Mouse (Mus musculus) heart, postnatal 4 days (tissue): ENCODE measurements around the gene Kcnb1. TPM values are rescaled to one million over a fixed set of nuclear protein-coding genes. Genes with fewer than 3 reads are reported as not detected.
A peak's percentile ranks its signal among the peaks of the same experiment; 100 is the strongest.

Source experiments
- DNase-seq: peaks from one replicate; pipeline ENCODE4 v3.0.0; 2021
- total RNA-seq, 2 experiments: library from RNA; stranded (reverse); gene quantifications; 2 replicates each; pipeline ENCODE4 v1.2.3; 2021

Kcnb1 gene
- total RNA-seq, 2 experiments from 2014 or later, result 22.5 to 26.9 TPM

DNA sequence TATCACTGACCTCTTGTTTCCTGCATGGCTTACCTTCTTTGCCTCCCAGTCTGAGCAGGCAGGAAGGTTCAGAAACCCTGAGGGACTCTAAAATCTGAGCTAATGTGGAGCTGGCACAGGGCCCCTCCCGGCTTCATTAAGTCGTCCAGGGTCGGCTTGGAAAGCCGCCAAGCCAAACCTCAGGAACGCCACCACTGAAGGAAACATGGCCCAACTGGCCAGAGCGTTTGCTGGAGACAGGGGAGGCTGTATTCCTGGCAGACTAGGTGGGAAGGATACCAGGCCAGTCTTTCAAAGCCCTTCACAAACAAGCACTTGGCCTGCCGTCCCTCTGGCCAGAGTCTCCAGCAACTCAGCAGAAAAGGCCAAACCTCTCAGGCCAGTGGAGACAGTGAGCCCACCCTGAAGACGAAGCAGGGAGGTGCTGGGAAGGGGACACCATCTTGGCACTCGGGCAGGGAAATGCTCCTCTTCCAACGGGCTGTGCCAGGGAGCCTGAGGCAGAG is 27.4 kb downstream of the Kcnb1 start:
- peak; percentile 74 for DNase-seq

DNA sequence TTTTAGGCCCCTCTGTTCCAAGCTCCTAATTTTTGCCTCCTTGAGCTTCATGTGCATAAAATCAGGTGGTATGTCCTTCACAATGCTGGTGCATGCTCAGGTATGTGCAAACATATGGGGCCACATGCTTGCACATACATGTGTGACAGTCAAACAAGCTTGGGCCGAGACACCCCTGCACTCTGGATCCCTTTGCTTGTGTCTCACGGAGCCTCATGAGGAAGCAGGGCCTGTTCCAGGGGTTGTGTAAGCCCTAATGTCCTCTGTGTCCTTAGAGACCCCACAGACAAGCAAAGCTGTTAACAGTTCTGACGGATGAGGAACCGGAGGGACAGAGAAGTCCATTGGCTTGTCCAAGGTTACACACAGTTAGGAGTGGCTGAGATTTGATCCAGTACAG is 30.2 kb downstream of the Kcnb1 start:
- no peak for DNase-seq

DNA sequence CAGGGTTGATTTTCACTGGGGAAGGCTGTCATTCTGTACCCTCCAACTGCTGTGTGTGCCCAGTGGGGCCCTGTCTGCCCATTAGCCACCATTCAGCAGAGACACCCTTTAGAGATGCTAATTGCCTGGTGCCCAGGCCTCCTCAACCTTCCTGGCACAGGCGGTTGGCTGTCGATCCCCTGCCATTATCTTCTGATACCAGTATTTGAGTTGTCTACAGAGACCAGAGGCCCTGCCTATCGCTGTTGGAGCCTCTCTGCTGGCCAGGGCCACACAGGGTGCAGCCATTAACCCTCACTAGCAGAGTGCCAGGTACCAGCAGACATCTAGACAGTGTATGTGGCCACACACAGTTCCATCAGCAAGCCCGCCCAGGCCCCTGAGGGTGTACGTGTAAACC is 31.2 kb downstream of the Kcnb1 start:
- DNase-seq, result no peak

DNA sequence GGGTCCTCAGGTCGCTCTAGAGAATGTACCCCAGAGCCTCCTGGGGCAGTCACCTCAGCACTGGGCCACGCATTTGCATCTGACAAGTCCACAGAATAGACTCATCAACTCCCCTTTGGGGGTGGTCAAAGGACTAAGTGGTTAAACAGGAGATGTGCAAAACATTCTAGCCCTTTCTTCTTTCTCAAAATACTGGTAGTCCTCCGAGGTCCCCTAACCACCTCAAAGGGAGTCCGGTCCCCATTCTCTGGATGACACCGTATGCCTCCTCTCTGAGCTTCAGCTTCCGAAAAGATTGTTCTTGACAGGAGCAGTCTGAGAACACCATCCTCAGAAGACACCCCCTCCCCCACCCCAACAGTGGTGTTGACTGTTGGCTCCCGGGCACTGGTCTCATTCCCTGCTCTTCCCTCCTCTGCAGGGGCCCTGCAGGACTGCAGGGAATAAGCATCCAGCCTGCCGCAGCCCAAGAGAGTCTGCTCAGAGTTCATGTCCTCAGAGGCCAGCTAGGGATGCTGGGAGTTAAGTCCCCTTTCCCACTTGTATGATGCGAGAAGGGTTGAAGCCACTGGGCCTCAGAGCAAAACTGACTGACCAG is 33.7 kb downstream of the Kcnb1 start:
- no peak for DNase-seq

DNA sequence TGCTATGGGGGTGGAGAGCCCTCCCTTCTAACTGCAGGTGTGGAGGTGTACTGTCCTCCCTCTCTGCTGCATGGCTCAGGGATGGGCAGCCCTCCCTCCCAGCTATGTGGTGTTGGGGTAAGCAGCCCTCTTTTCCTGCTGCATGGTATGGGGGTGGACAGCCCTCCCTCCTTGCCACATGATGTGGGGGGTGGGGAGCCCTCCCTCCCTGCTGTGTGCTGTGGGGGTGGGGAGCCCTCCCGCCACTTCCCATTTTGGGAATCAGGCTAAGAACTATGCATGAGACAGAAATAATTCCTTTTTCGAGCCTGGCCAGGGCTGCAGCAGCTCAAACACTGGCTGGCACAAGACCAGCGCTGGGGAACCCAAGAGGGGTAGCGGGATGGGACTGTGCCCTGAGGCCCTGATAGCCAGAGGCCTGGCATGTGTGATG is 34.4 kb downstream of the Kcnb1 start:
- peak; percentile 71 for DNase-seq

DNA sequence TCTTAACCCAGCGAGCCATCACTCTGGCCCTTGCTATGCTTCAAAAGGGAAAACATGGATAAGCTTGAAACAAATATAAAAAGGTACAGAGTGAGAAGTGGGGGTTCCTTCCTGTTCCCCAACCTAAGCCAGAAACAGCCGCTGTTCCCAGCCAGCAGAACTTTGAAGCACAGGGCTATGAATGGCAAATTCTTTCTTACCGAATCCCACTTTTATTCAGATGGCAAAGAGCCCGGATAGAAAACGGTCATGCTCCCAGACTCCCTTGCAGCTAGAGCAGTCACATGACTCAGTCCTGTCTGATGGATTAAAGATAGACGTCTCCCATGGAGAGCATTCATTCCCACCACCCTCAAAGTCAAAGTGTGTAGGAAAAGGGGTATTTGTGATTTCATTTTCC is 39.1 kb downstream of the Kcnb1 start:
- no peak for DNase-seq

DNA sequence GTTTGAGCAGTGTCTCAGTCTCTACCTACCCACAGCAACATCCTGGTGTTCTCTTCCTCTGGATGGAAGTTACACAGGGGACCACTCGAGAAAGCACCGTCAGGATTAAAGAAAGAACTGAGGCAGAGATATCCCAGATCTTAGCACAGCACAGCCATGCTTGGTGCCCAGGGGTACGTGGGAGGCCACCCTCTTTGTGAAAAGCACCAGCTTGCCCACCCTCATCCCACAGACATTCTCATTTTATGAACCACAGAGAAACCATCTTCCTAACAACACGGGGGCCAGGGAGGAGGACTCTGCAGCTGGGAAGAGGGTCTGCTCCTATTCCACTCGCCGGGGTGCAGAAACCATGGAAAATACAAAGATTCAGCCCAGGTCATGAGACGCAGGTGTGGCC is 39.8 kb downstream of the Kcnb1 start:
- no peak for DNase-seq

DNA sequence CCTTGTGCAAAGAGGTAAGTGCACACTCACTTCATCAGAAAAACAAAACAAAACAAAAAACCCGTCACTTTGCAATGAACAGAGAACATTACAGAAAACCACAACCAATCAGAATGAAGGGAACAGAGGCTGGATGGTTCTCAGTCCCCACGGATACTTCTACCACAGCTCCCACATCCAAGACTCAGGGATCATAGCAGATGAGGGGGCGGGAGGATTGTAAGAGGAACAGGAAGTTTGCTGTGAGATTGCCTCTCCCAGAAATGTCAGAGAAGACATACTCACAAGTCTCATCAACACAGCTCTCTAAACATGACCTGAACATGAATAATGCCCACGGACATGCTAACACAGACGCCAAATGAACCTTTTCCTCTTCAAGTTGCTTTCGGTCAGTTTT is 40.9 kb downstream of the Kcnb1 start:
- no peak for DNase-seq

DNA sequence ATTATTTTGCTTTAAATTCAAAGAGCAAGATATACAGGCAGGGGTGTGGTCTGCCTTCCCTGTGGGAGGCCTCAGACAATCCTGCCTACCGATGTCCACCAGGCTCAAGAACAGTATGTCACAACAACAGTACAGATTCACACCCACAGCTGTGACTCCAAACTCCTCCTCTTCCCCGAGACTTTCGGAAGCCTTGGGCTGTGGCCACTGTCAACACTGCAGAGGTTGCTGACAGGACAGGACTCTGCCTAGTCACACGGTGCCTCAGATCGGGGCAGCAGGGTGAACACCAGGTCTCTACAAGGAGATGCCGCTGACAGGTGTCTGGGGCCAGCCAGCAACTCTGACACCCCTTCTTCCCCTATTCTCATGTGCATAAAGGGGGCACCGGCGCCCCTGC is 42.2 kb downstream of the Kcnb1 start:
- peak; percentile 39 for DNase-seq

DNA sequence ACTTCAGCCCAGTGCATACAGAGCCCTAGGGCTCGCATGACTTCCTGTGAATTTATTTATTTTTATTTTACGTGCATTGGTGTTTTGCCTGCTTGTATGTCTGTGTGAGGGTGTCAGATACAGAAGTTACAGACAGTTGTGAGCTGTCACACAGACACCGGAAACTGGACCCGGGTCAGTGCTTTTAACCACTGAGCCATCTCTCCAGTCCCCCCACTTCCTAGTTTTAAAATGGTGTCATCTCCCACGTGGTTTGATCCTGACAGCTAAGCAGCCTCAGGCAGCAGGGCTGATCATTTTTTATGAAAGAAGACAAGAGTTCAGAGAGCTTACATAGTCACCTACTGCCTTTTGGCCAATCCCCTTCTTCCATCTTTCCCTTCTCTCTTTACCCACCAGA is 44.1 kb downstream of the Kcnb1 start:
- no peak for DNase-seq

DNA sequence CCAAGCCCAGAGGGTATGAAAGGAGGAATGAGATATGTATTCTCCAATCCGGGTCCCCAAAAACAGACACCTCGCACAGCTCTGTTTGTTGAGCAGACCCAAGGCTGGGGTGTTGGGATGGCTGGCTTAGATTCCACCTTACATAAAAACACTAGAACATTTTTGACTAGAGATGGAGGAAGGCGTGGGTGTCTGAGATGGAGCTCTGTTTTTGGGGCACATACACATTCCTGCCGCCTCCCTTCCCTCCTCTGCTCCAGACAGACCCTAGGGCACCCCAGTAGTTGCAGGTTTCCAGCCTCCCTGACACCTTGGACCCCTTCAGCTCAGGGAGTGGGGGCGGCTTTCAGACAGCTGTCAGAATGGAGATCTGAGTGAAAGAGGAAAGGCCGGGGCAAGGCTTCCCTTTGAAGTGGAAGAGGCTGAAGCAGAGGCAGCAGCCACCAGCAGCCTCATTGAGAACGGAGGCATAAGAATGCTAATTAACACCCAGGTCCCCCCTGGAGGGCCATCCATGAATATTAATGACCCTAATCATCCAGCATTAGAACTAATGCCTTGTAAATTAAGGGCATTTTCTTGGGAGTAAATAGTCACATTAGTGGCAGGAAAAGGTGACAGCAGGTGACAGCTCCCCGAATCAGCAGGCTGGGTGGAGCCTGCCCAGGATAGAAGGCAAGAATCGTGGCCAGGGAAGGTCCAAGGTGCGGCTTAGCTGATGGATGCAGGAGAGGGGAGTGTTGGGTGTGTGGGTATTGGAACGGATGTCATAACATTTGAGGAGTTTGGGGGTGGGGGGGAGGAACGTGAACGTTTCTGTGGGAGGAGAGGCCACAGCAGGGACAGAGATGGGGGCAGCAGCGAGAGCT is 45.3 kb downstream of the Kcnb1 start:
- no peak for DNase-seq

DNA sequence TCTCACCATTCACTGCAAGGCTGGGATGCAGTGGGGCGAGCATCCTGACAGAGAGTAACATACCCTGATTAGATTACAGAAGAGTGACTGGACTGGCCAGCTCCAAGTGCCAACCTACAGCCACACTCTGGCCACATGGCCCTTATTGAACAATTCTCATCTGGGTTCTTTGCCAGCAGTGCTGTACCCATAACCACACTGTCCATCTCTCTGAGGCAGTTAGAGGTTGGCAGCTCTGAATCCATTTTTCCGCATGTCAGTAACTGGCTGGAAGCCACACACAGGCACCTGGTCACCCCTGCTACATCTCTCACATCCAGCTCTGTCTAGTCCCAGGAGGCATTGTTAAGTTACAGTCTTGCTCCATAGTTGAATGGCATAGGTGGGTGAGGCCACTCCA is 46.0 kb downstream of the Kcnb1 start:
- DNase-seq, result no peak

DNA sequence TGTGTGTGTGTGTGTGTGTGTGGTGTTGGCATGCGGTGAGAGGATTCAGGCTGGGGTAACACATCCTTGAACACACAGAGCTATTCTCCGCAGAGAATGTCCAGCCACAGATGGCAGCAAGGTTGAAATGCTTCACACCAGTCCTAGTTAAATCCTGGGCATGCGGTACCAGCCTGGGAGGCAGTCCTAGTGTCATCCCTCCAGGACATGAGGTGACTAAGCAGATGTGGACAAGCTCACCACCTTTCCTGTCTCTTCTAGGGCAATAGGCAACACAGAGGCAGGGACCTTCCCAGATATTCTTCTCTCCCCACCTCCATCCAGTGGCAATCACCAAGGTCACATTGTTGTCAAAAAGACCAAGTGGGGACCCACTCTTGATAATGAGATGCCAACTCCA is 47.7 kb downstream of the Kcnb1 start:
- no peak for DNase-seq

DNA sequence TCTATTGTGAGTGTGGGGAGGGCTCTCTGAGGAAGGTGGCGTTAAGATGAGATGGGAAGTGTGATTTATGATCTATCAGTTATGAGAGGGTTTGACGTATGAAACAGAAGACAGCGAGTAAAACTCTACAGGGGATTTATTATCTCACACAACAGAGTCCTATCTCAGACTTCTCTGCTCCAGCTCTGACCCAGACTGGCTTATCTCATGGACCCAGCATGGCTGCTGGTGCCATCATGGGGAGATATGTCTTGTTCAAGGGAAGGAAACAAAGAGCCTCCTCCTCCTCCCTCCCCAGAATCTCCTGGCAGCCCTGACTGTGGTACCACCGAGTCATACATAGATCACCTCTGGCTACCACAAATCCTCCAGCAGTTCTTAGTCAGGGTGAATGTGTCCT is 48.1 kb downstream of the Kcnb1 start:
- DNase-seq, result no peak

DNA sequence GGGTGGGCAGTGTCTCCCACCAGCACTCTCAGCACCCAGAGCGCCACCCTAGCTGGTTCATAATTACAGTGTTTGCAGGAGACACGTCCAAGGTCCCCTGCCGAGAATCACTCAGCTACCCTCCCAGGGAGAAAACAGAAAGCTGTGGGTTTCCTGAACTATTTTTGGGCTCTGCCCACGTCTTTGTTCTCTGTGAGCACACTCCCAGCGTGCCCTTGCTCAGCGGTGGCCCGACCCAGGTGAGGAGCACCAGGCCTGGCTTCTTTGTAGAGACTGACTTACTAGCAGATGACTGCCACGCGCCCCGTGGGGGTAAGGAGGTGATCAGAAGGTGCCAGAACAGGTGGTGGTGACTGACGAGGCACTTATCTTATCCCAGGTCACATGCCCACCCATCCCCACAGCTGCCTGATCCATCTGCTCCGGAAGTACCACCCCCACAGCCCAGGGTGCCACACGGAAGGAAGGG is 50.1 kb downstream of the Kcnb1 start:
- DNase-seq, result no peak

DNA sequence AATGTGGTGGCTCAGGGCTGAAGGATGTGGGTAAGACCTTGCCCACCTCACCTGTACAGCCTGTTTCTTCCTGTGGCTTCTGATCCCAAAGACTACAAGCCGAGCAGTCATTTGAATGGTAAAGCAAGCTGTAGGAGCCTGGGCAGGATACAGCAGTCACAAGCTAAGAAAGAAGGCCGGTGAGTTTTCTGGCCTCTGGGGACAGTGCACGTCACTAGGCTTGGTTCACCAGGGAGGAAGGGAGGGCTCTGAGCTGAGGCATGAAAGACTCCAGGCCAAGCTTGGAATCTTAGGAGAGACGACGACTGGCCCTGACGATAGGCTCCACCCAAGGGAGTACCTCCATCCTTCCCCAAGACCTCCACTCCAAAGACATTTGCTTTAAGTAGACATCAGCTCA is 51.3 kb downstream of the Kcnb1 start:
- no peak for DNase-seq

DNA sequence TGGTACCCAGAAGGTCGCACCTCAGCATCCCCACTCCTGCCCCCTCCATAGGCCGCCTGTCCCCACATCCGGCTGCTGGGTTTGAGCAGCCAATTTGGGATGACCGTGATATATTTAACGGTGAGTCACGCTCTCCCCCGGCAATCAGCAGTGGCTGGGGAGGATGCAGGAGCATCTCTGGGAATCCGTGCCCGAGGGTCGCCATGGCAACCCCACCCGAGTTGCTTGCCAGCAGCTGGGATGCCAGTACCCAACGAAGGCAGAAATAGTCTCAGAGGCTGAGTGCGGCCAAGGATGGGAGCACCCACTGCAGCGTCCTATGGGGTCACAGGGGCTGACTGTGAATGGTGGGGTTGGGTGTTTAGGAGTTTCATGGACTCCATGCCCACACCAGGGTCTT is 53.0 kb downstream of the Kcnb1 start:
- no peak for DNase-seq

DNA sequence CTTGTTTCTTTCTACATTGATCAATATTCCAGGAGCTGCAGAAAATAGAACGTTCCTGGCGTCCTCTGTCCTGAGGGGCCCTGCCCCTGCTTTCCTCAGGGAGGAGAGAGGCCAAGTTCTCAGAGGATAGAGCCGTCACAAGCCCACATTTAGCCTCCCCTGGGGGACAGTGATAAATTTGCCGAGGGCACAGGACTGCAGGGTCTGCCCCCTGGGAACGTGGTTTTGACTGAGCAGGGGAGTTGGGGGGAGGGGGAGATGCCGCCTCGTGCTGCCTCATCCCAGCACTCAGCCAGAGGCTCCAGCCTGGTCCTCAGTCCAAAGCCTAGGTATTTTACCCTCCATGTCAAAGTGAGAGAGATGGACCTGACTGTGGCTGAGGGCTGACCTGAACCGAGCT is 57.9 kb downstream of the Kcnb1 start:
- DNase-seq, result no peak

DNA sequence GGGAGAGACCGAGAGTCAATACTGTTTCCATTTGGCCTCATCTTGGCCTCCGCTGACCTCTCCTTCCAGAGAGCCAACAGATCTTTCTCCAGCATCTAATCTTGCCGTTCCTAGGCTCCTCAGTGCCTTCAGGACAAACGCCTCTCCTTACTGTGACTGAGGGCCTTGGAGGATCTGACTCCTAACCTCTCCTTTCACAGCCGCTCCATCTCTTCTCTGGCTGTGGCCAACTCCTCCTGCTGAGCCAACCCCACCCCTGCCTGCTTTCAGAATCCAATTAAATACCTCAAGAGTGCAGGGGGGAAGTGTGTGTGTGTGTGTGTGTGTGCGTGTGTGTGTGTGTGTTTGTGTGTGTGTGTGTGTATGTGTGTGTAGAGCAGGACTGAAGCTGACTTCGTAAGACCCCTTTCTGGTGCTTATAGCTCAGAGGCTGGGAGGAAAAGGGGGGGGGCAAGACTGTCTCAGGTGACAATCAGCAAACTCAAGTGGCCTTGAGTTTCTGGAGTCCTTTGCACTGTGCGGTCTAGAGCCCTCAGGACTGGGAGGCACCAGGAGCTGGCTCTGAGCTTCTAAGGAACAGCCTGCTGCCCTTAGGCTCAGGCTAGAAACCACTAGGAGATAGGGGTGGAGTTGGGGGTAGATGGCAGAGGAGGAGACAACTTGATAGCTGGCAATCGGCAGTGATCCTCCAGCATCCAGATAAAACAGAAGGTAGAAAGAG is 59.7 kb downstream of the Kcnb1 start:
- DNase-seq, result no peak

DNA sequence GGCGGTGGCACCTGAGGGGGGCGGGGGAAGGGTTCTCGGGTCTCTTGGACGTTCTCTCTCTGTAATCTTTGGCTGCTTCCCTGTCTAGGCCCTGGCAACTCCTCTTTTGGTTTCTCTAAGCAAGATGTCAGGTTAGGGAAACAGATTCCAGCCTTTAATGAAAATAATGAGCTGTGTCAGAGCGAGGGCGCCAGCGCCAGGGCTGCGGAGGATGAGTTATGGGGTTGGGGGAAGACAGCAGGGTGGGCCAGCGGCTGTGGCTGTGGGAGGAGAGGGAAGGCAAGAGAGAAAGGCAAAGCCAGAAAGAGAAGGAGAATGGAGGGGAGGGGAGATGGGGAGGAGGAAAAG is 60.4 kb downstream of the Kcnb1 start:
- peak; percentile 27 for DNase-seq

DNA sequence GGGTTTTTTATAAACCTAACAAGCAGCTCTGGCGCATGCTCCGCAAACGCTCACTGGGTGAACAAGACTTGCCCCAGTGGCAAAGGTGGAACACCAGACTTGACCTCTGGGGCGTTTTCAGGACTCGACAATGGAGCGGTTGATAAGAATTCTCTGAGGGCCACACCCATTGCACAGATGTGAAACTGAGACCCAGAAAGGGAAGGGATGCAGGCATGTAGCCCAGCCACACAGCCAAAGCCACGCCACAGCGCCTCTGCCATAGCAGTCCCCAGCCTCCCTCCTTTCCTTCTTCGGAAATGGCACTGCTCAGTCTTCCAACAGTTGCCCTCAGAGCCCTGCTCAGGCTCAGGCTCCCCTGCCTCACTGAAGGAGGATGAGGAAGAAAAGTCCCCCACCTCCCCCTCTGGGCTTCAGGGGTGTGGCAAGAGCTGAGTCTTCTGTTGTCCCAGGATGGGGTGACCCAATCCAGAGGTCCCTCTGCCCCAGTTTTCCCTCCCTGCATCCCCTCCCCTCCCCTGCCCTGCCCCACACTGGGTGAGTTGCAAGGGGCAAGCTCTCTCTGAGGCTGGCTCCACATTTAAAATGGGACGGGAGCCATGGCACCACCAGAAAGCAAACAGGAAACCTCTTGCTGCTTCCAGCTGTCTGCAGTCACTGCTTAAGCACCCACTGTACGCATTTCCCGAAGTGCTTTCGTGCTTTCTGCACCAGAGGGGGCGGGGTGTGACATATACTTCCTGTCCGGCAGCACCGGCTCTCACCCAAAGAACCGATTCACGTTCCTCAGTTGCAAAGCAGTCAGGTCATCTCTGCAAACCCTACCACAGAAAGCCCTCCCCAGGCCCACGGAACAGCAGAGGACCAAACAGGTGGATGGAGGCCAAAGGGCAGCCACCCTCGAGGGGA is 61.0 kb downstream of the Kcnb1 start:
- DNase-seq, result peak; percentile 59

DNA sequence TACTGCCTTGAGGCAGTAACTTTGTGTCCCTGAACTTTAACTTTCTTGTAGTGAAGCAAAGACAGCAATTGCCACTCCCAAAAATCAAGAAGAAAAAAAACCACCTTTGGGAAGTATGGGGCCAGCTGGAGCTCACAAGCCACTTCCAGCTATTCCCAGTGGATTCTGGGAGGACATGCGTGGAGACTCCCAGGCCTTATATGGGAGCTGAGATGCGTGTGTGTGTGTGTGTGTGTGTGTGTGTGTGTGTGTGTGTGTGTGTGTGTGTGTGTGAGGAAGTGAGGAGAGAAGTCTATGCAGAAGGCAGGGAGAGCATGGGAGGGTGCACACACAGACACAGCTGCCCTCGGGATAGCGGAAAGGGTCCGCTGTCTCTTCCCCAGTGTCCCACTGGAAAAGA is 62.6 kb downstream of the Kcnb1 start:
- DNase-seq, result peak; percentile 49
